Mouse (Mus musculus): ENCODE measurements around the gene Clcf1.

Clcf1 gene

DNA sequence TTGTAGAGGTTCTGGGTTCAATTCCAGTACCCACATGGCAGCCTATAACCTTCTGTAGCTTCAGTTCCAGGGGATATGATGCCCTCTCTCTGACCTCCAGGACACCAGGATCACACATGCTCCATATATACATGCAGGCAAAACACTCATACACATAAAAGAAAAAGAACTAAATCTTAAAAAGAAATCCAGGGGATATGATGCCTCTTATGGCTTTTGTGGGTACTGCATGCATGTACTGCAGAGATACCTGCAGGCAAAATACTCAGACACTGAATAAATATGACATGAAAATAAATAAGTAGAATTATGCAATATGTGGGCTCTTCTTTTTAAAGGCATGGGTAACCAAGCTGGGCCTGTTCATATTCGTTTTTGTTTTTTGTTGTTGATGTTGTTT is 33.0 kb downstream of the Clcf1 start:
- TF ChIP-seq GATA4 (IDR thresholded peaks at IDR 0.05; ENCODE audit: insufficient replicate concordance, low read length): no peak

DNA sequence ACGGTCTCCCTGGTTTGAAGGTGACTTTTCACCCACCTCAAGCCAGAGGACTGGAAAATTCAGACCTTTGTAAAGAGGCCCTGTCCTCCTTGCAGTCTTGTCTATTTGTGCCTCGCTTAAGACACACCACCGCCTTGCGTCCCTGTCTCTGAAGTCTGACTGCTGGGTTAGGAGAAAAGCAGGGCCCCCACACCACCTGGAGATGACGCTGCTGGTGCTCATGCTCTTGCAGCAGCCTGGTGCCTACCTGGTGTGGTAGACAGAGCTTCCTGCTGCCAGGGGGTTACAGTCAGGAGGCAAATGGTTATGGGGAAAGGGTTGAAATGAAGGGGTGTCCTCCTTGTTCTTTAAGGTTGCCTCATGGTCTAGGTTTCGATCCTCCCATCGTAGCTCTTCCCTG is 40.2 kb downstream of the Clcf1 start:
- TF ChIP-seq GATA4 (IDR thresholded peaks at IDR 0.05; ENCODE audit: insufficient replicate concordance, low read length): no peak

DNA sequence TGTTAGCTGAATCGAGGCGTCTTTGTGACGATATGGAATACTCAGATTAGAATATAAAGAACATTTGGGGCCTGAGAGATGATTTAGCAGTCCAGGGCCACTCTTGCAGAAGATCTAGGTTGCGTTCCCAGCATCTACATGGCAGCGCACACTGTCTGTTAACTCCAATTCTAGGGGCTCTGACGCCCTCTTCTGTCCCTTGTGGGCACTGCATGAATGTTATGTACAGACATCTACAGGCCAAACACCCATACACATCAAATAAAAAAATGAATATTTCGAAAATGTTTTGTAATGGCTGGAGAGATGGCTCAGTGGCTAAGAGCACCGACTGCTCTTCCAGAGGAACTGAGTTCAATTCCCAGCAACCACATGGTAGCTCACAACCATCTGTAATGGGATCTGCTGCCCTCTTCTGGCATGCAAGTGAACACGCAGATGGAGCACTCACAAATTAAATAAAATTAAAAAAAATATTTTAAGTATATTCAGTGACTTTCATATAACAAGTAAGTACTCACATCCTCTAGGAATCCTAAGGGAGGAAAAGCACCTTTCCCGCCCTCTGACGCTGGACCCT is 41.6 kb downstream of the Clcf1 start:
- no peak for TF ChIP-seq GATA4 (IDR thresholded peaks at IDR 0.05; ENCODE audit: insufficient replicate concordance, low read length)

DNA sequence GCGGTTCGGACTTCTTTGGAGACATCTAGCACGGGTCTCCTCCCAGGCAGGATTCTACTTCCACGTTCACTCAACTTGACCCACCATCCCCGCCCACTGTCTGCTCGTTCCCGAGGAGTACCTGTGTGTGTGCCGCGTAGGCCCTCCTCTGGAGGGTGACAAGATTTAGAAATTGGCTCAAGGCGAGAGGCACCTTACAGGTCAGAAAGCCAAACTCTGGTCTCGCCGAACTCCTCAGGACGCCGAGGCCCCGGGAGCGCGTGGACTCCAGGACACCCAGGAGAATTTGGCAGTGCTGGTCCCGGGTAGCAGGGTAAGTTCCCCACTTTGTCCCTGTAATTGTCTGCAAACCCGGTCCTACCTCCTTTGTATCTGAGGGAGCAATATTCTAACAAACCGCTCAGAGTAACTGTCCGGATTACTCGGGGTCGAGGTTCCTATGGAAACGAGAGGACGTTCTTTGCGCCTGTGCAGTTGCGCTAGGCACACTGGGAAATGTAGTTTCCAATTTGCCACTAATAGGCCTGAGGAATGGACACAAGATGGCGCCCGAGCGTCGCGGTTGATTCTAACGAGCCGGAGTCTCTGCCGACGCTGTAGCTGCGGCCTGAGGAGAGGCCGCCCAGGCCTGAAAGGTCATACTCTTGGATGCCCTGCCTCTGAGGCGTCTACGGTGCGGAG is 43.3 kb downstream of the Clcf1 start:
- TF ChIP-seq GATA4 (IDR thresholded peaks at IDR 0.05; ENCODE audit: insufficient replicate concordance, low read length): no peak

DNA sequence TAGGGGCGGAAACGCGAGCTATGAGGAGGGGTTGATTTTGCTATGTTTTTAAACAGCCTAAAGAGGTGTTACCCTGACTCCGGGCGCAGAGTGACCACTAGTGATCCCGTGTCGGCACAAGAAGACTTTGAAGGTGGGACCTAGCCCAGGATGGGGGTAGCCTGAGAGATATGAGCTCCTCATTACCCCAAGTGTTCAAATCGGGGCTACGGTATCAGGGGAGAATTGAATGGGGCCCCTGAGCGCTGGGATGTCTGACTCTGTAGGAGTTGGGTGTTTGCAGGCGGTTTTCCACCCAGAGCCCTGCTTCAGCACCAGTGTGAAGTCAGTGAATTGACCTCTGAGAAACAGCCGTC is 43.8 kb downstream of the Clcf1 start:
- no peak for TF ChIP-seq GATA4 (IDR thresholded peaks at IDR 0.05; ENCODE audit: insufficient replicate concordance, low read length)

DNA sequence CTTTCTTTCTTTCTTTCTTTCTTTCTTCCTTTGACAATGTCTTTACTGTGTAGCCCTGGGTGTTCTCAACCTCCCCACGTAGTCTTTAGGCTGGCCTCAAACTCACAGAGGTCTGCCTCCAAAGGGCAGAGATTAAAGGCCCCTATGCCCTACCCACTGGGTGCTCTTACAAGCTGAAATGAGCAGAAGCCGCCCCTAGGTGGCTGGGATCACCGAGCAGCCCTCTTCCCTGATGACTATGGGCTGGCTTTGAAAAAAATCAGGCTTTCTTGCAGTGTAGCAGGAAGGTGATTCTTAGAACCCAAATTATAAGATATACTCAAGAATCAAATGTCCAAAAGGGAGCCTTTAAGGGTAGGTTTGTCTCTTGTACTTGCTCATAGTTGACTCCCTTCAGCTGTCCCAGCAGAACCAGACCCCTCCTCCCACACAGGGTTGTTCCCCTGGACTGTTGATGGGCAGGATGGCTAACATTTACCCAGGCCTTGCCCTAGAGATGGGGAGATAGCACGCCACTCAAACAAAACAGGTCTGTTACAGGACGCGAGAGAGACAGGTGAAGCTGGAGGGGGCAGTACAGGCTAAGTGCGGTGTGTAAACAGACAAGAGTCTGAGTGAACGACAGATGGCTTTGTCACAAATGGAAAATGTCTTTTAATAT is 47.1 kb downstream of the Clcf1 start:
- no peak for TF ChIP-seq GATA4 (IDR thresholded peaks at IDR 0.05; ENCODE audit: insufficient replicate concordance, low read length)

DNA sequence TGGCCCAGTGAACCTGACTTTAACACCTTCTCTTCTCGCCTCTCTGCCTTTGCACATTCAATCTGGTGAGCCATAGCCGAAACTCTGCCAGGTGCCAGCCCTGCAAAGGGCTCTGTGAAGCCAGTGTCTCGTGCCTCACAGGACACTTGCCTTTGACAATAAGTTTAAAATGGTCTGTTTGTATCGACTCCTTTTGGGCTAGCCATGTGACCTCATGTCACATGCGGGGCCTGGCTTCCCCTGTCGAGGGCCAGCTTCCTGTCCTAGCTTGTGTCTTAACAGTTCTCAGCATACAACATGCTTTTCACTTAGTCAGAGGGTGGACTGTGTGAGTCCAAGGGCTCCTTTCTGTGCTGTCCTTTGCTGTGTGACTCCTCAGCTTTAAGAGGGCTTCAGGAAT is 48.7 kb downstream of the Clcf1 start:
- TF ChIP-seq GATA4 (IDR thresholded peaks at IDR 0.05; ENCODE audit: insufficient replicate concordance, low read length): no peak

DNA sequence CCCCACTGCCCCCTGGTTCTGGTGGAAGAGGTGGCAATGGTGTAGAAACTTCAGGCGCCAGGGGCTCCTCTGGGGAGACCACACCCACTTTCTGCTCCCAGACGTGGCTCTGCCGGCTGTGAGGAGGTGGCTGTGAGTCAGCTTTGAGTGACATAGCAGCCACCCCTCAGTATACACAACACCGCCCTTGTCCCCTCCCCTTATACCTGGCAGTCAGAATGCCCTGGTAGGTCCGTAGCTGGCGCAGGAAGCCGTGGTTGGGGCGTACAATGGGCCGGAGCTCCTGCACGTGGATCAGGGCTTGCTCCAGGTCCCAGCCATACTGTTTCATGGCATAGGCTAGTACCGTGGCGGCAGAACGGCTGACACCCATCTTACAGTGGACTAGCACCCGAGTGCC is 49.7 kb downstream of the Clcf1 start:
- no peak for TF ChIP-seq GATA4 (IDR thresholded peaks at IDR 0.05; ENCODE audit: insufficient replicate concordance, low read length)

DNA sequence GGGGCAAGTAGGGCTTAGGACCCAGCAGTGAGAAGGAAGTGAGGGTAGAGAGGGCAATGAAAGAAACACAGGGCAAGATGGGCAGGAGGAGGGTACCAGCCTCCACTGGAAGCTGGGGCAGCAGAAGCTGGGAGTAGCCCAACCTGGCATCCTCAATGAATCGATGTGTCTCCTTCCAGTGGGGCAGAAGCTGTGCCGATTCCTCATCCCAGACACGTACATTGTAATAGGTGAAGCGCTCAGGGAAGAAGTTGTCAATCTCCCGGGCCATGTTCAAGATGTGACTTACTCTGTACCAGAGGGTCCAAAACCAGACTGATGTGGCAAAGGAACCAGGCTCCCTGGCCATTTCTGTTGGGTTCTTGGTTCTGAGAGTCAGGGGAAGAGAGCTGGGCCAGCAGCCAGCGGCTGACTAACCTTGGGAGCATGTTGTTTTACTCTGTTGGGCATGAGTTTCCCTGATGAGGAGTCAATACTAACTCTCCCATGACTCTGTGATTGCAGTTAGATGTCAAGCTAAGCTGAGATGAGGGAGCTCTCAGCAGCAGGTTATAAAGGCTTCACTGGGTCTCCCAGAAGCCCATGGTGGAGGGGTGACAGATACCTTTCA is 50.2 kb downstream of the Clcf1 start:
- TF ChIP-seq GATA4 (IDR thresholded peaks at IDR 0.05; ENCODE audit: insufficient replicate concordance, low read length): no peak

DNA sequence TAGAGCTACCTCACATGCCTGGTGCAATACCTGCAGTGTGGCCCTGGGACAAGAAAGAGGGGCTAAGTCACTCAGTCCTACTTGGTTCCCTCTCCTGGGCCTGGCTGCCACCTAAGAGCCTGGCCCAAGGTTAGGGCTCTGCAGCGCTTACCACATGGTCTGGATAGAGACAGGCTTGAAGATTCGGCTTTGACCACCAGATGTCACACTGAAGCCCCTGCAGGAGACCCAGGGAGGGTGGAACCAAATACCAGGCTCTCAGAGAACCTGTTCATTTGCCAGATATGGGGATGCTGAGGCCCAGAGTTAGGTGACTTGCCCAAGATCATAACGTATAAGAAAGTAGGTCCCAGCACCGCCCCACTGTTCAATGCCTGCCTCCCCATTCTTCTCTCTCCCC is 51.9 kb downstream of the Clcf1 start:
- TF ChIP-seq GATA4 (IDR thresholded peaks at IDR 0.05; ENCODE audit: insufficient replicate concordance, low read length): no peak

DNA sequence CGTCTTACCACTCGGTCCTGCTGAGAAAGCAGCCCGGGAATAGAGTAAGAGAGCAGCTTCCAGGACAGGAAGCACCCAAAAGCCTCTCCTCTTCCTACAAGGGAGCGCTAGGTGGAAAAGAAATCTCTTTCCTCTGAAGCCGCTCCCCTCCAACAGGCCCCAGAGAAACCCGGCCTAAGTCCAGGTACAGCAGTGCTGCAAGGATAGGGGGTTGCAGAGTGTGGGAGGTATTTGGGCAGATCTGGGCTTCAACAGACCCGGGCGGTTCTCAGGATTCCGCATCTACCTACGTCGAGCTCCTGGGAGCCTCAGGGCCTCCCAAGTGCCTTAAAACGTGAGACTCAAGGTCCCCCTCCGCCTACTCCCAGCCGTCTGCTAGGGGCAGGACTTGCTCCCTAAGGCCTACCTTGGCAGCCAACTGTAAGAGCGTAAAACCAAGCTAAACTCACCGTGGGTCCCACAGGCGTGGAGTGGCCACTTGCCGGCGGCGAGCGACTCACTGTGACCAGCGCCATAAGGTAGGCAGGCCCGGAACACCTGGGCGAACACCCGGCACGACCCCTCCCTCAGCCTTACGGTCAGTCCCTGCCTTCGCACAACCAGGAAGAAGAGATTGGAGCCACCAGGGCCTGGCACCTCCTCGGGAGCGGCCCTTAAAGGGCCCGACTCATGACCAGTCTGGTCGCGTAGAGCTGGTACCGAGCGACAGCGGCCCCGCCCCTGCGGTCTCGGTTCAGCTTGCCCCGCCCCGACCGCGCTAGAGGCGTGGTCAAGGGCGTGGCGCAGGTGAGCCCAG is 54.7 kb downstream of the Clcf1 start, which contains the start of gene Ssh3:
Ssh3 (minus strand) TSS at position 615 of the 796 bp plus-strand sequence.
- no peak; the same call in 1 of the 2 replicates for TF ChIP-seq GATA4 (IDR thresholded peaks at IDR 0.05; ENCODE audit: insufficient replicate concordance, low read length)

DNA sequence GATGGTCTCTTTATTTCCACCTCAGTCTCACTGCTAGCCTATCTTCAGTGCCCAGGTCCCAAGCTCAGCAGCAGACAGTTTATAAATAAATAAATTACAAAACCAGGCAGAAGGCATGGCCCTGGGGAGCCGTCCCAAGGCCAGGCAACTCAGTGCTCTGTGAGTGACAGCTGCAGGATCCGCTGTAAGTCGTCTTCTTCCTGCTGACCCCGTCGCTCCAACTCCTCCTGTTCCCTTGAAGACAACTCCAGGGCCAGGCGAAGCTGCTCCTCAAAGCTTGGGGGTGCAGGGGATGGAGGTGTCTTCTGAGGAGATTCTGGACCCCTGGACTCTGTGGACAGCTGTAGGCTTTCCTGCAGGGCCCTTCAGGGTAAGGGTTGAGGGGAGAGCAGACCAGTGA is 56.1 kb downstream of the Clcf1 start:
- TF ChIP-seq GATA4 (IDR thresholded peaks at IDR 0.05; ENCODE audit: insufficient replicate concordance, low read length): no peak

DNA sequence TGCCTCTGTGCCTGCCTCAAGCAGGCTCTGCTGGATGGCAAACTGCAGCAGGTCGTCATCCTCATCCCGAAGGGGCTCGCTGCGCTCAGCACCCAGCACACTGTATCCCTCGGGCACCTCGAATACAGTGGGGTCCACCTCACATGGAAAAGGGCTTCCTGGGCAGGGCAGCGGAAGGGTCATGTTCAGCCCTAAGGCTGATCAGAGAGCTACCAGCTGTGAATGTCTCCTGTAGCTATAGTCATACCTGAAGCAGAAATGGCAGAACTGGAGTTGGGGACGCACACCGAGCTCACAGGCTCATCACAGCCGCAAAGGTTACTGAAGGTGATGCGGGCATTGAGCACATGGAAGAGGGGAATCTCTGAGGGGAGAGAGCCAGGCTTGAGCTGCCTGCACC is 56.9 kb downstream of the Clcf1 start:
- no peak for TF ChIP-seq GATA4 (IDR thresholded peaks at IDR 0.05; ENCODE audit: insufficient replicate concordance, low read length)

Measured in liver, adult (tissue).